ENCODE assay signal across 10 mouse cellular contexts in the genomic region with DNA sequence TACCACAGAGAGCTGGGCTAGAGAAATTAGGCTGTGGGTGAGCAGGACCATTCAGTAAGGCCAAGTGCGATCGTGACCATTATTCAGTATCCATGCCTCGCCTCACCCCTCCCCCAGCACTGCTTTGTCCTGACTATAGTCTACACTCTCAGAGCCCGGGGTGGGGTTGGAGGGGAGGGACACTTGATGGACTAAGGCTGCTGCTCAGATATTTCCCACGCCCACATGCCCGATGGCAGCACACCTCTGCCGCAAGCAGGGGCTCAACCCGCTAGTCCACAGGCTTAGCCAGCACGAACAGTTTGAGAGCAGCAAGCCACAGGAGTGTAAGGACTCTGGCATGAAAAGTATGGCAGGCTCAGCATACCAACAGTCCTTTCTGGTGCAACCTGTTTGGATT. TPM values are rescaled to one million over a fixed set of nuclear protein-coding genes. Genes with fewer than 3 reads are reported as not detected.
DNase-seq lines count a peak whose midpoint lies in the region; ATAC-seq lines count a peak whose summit lies in the region.
"Had no signal": no experiment of that assay in that cellular context is flagged by ENCODE, and none has a peak within 500 bp of the region (broad histone marks: within the 10 kb centered on the region; RNA-seq: fewer than 3 reads in every experiment).

No protein-coding gene starts in this region.

- no peaks in the 10 kb centered on the region for H3K27me3 ChIP-seq in embryonic facial prominence, embryonic 14.5 days (replicated peaks; ENCODE audit: control insufficient read depth, insufficient read depth, low read length)
- H3K27me3 ChIP-seq in hindbrain, embryonic 14.5 days (ENCODE audit: control insufficient read depth, insufficient read depth, low read length) = no peaks in the 10 kb centered on the region
- H3K27me3 ChIP-seq in neural tube, embryonic 14.5 days (ENCODE audit: control insufficient read depth, insufficient read depth, low read length) = no peaks in the 10 kb centered on the region
- H3K27me3 ChIP-seq in kidney, embryonic 14.5 days (ENCODE audit: control insufficient read depth, insufficient read depth, low read length) = no peaks in the 10 kb centered on the region
- H3K27me3 ChIP-seq: limb, embryonic 15.5 days had no signal

- H3K27ac ChIP-seq in embryonic facial prominence, embryonic 14.5 days (replicated peaks; ENCODE audit: low read depth, low read length) = no peak overlapping the region
- no peak overlapping the region for H3K27ac ChIP-seq in hindbrain, embryonic 14.5 days
- no peak overlapping the region for H3K27ac ChIP-seq in neural tube, embryonic 14.5 days (ENCODE audit: low read depth, low read length)
- no peak overlapping the region for H3K27ac ChIP-seq in kidney, embryonic 14.5 days (ENCODE audit: low read depth, low read length)
- H3K27ac ChIP-seq: limb, embryonic 15.5 days had no signal

- no peak overlapping the region for H3K4me3 ChIP-seq in embryonic facial prominence, embryonic 14.5 days (ENCODE audit: low read depth, low read length)
- no peak overlapping the region for H3K4me3 ChIP-seq in hindbrain, embryonic 14.5 days (replicated peaks; ENCODE audit: low read length)
- no peak overlapping the region for H3K4me3 ChIP-seq in neural tube, embryonic 14.5 days (ENCODE audit: low read depth, low read length)
- H3K4me3 ChIP-seq in kidney, embryonic 14.5 days (ENCODE audit: low read length) = no peak overlapping the region
- H3K4me3 ChIP-seq: limb, embryonic 15.5 days; megakaryocyte, embryonic 14.5 days had no signal

- H3K4me2 ChIP-seq in embryonic facial prominence, embryonic 14.5 days (ENCODE audit: low read depth, low read length) = no peak overlapping the region
- no peak overlapping the region for H3K4me2 ChIP-seq in hindbrain, embryonic 14.5 days (replicated peaks)
- no peak overlapping the region for H3K4me2 ChIP-seq in neural tube, embryonic 14.5 days (ENCODE audit: low read depth, low read length)
- H3K4me2 ChIP-seq in kidney, embryonic 14.5 days (replicated peaks; ENCODE audit: low read depth, low read length) = no peak overlapping the region
- H3K4me2 ChIP-seq: limb, embryonic 15.5 days had no signal

- H3K36me3 ChIP-seq in embryonic facial prominence, embryonic 14.5 days (ENCODE audit: control insufficient read depth, insufficient read depth, low read length) = no peaks in the 10 kb centered on the region
- H3K36me3 ChIP-seq in hindbrain, embryonic 14.5 days (replicated peaks; ENCODE audit: control insufficient read depth, insufficient read depth) = no peaks in the 10 kb centered on the region
- H3K36me3 ChIP-seq in neural tube, embryonic 14.5 days (ENCODE audit: control insufficient read depth, insufficient read depth, low read length) = no peaks in the 10 kb centered on the region
- H3K36me3 ChIP-seq in kidney, embryonic 14.5 days (ENCODE audit: control insufficient read depth, insufficient read depth, low read length) = no peaks in the 10 kb centered on the region
- H3K36me3 ChIP-seq: limb, embryonic 15.5 days had no signal

- H3K9ac ChIP-seq in embryonic facial prominence, embryonic 14.5 days (ENCODE audit: low read depth, low read length) = no peak overlapping the region
- no peak overlapping the region for H3K9ac ChIP-seq in hindbrain, embryonic 14.5 days
- 0 out of 2 replicates have a peak overlapping the region, but pooled peaks have one; percentile 21 for H3K9ac ChIP-seq in neural tube, embryonic 14.5 days (replicated peaks; ENCODE audit: low read depth, low read length)
- H3K9ac ChIP-seq in kidney, embryonic 14.5 days (ENCODE audit: low read depth, low read length) = no peak overlapping the region
- H3K9ac ChIP-seq: limb, embryonic 15.5 days had no signal

- ATAC-seq in embryonic facial prominence, embryonic 14.5 days (ENCODE audit: low read depth) = peak; percentile 63; the same call in 1 of the 2 replicates
- ATAC-seq in hindbrain, embryonic 14.5 days (ENCODE audit: low FRiP score) = peak; percentile 34; the same call in 1 of the 2 replicates
- peak; percentile 77; the same call in 1 of the 2 replicates for ATAC-seq in neural tube, embryonic 14.5 days (ENCODE audit: low read depth)
- ATAC-seq in kidney, embryonic 14.5 days (ENCODE audit: low FRiP score, low TSS enrichment) = no peak

- no peaks in the 10 kb centered on the region for H3K9me3 ChIP-seq in embryonic facial prominence, embryonic 14.5 days (ENCODE audit: control insufficient read depth, low read length)
- H3K9me3 ChIP-seq in hindbrain, embryonic 14.5 days (ENCODE audit: control insufficient read depth, low read length) = peaks cover 2% of the 10 kb centered on the region; the same call in 1 of the 2 replicates
- no peaks in the 10 kb centered on the region for H3K9me3 ChIP-seq in neural tube, embryonic 14.5 days (ENCODE audit: control insufficient read depth, low read length)
- no peaks in the 10 kb centered on the region for H3K9me3 ChIP-seq in kidney, embryonic 14.5 days (ENCODE audit: control insufficient read depth, low read length)
- H3K9me3 ChIP-seq: limb, embryonic 15.5 days; megakaryocyte, embryonic 14.5 days had no signal

- no peaks in the 10 kb centered on the region for H3K4me1 ChIP-seq in embryonic facial prominence, embryonic 14.5 days (ENCODE audit: control insufficient read depth, insufficient read depth, low read length)
- H3K4me1 ChIP-seq in hindbrain, embryonic 14.5 days (replicated peaks; ENCODE audit: control insufficient read depth, insufficient read depth, low read length) = no peaks in the 10 kb centered on the region
- H3K4me1 ChIP-seq in neural tube, embryonic 14.5 days (ENCODE audit: control insufficient read depth, insufficient read depth, low read length) = no peaks in the 10 kb centered on the region
- no peaks in the 10 kb centered on the region for H3K4me1 ChIP-seq in kidney, embryonic 14.5 days (ENCODE audit: control insufficient read depth, insufficient read depth, low read length)
- H3K4me1 ChIP-seq: limb, embryonic 15.5 days; megakaryocyte, embryonic 14.5 days had no signal

- peak; percentile 32 for DNase-seq in embryonic facial prominence, embryonic 14.5 days (ENCODE audit: low spot score)
- no peak for DNase-seq in hindbrain, embryonic 14.5 days (ENCODE audit: low spot score)
- DNase-seq in mesoderm, embryonic 11.5 days (ENCODE audit: low read depth, low spot score) = peak; percentile 43
- no peak for DNase-seq in heart, adult 11 months
- DNase-seq in layer of hippocampus, adult 9-10 months (ENCODE audit: low spot score) = no peak
- DNase-seq: cerebellum, postnatal 25 days had no signal

- 79% methylated on average over 9 of the region's 9 CpGs for WGBS in embryonic facial prominence, embryonic 14.5 days
- 28% methylated on average over 9 of the region's 9 CpGs for WGBS in hindbrain, embryonic 14.5 days
- WGBS in neural tube, embryonic 14.5 days = 42% methylated on average over 9 of the region's 9 CpGs
- WGBS in kidney, embryonic 14.5 days = 80% methylated on average over 9 of the region's 9 CpGs

RNA-seq across cellular contexts. Expression of a gene that starts 6.1 kb away (rescaled TPM):
- polyA plus RNA-seq in embryonic facial prominence, embryonic 14.5 days (2014; fragmentation: Nextera tagmentation; extraction: Ambion mirVana) = 0.06 TPM in 1 of 2 replicates, not detected in the other
- polyA plus RNA-seq in hindbrain, embryonic 14.5 days (2014; fragmentation: Nextera tagmentation; extraction: Ambion mirVana) = 0.07 and 0.09 TPM in 2 replicates
- polyA plus RNA-seq in neural tube, embryonic 14.5 days (2014; fragmentation: Nextera tagmentation; extraction: Ambion mirVana) = 0.13 TPM in 1 of 2 replicates, not detected in the other
- not detected in 2 replicates for polyA plus RNA-seq in kidney, embryonic 14.5 days (2014; fragmentation: Nextera tagmentation; extraction: Ambion mirVana)
- polyA plus RNA-seq: limb, embryonic 15.5 days had no signal

RNA-seq across cellular contexts. Expression of a gene that starts 25.4 kb away (rescaled TPM):
- polyA plus RNA-seq in embryonic facial prominence, embryonic 14.5 days (2014; fragmentation: Nextera tagmentation; extraction: Ambion mirVana) = 59.4 and 61.8 TPM in 2 replicates
- 67.0 TPM in 2 replicates for polyA plus RNA-seq in hindbrain, embryonic 14.5 days (2014; fragmentation: Nextera tagmentation; extraction: Ambion mirVana)
- polyA plus RNA-seq in neural tube, embryonic 14.5 days (2014; fragmentation: Nextera tagmentation; extraction: Ambion mirVana) = 68.8 and 72.7 TPM in 2 replicates
- polyA plus RNA-seq in kidney, embryonic 14.5 days (2014; fragmentation: Nextera tagmentation; extraction: Ambion mirVana) = 52.2 and 72.4 TPM in 2 replicates

RNA-seq across cellular contexts. Expression of a gene that starts 34.2 kb away (rescaled TPM):
- polyA plus RNA-seq in embryonic facial prominence, embryonic 14.5 days (2014; fragmentation: Nextera tagmentation; extraction: Ambion mirVana) = not detected in 2 replicates
- polyA plus RNA-seq in hindbrain, embryonic 14.5 days (2014; fragmentation: Nextera tagmentation; extraction: Ambion mirVana) = not detected in 2 replicates
- not detected in 2 replicates for polyA plus RNA-seq in neural tube, embryonic 14.5 days (2014; fragmentation: Nextera tagmentation; extraction: Ambion mirVana)
- polyA plus RNA-seq in kidney, embryonic 14.5 days (2014; fragmentation: Nextera tagmentation; extraction: Ambion mirVana) = not detected in 2 replicates
- polyA plus RNA-seq: limb, embryonic 15.5 days had no signal

RNA-seq across cellular contexts. Expression of a gene that starts 50.2 kb away (rescaled TPM):
- 335 and 377 TPM in 2 replicates for polyA plus RNA-seq in embryonic facial prominence, embryonic 14.5 days (2014; fragmentation: Nextera tagmentation; extraction: Ambion mirVana)
- polyA plus RNA-seq in hindbrain, embryonic 14.5 days (2014; fragmentation: Nextera tagmentation; extraction: Ambion mirVana) = 416 and 429 TPM in 2 replicates
- 454 and 498 TPM in 2 replicates for polyA plus RNA-seq in neural tube, embryonic 14.5 days (2014; fragmentation: Nextera tagmentation; extraction: Ambion mirVana)
- 316 and 496 TPM in 2 replicates for polyA plus RNA-seq in kidney, embryonic 14.5 days (2014; fragmentation: Nextera tagmentation; extraction: Ambion mirVana)

Comparison
In these comparisons a context has a peak if more than half of its experiments do, and no peak if none do; other contexts are left out.
1. DNase-seq: peak in embryonic facial prominence, embryonic 14.5 days (single experiment) and mesoderm, embryonic 11.5 days (single experiment); none in hindbrain, embryonic 14.5 days (single experiment), heart, adult 11 months (single experiment) and layer of hippocampus, adult 9-10 months (single experiment).